Mouse (Mus musculus) forebrain, postnatal 0 days (tissue): Measurements from ENCODE around the gene Fcgr2b. TPM values are rescaled to one million over a fixed set of nuclear protein-coding genes. Genes with fewer than 3 reads are reported as not detected.

ENCODE experiments used
- ATAC-seq: fragments of 200-750 bp; cut with Nextera tagmentation; 2 replicates; pipeline ENCODE4 v1.8.0; 2017; ENCODE audit warnings: mild to moderate bottlenecking, moderate library complexity
- DNase-seq: peaks from one replicate; pipeline ENCODE4 v3.0.0-alpha.2; 2015
- H3K27ac ChIP-seq: fragments of 300-500 bp; sonication (generic); 2 replicates; pipeline ENCODE4 v1.5.1; 2014; ENCODE audit warnings: low read depth, mild to moderate bottlenecking, antibody characterized with exemption, low read length, moderate library complexity, mixed read lengths
- H3K27me3 ChIP-seq: fragments of 300-500 bp; sonication (generic); 2 replicates; pipeline ENCODE4 v1.6.1; 2014; ENCODE audit warnings: mild to moderate bottlenecking, low read length, mixed read lengths; ENCODE audit not compliant: insufficient read depth
- H3K36me3 ChIP-seq: fragments of 300-500 bp; sonication (generic); 2 replicates; pipeline ENCODE4 v1.6.1; 2014; ENCODE audit warnings: mild to moderate bottlenecking, moderate library complexity; ENCODE audit not compliant: insufficient read depth
- H3K4me1 ChIP-seq: fragments of 300-500 bp; sonication (generic); 2 replicates; pipeline ENCODE4 v1.6.1; 2014; ENCODE audit warnings: antibody characterized with exemption; ENCODE audit not compliant: insufficient read depth
- H3K4me2 ChIP-seq: fragments of 300-500 bp; sonication (generic); 2 replicates; pipeline ENCODE4 v1.6.1; 2014; ENCODE audit warnings: low read depth, mild to moderate bottlenecking, moderate library complexity
- H3K4me3 ChIP-seq: fragments of 300-500 bp; sonication (generic); 2 replicates; pipeline ENCODE4 v1.5.1; 2014; ENCODE audit warnings: low read depth, low read length, mixed read lengths
- H3K9ac ChIP-seq: fragments of 300-500 bp; sonication (generic); 2 replicates; pipeline ENCODE4 v1.6.1; 2014; ENCODE audit warnings: mild to moderate bottlenecking
- H3K9me3 ChIP-seq: fragments of 300-500 bp; sonication (generic); 2 replicates; pipeline ENCODE4 v1.6.1; 2016; ENCODE audit warnings: low read length
- CTCF ChIP-seq: sonication (generic); IDR thresholded peaks from 2 replicates; pipeline ENCODE4 v1.5.1; 2016; ENCODE audit warnings: antibody characterized with exemption, control low read depth, low read depth
- WGBS: fragments of 180-500 bp; shearing (Covaris S2); extraction: QIAGEN DNeasy Blood & Tissue Kit; methylation state at CpG from one replicate; pipeline ENCODE4 v1.1.7; 2014; 5-methylcytosine and 5-hydroxymethylcytosine counted together
- polyA plus RNA-seq: library from polyadenylated mRNA; unstranded; fragments of >200 nt; fragmentation: Nextera tagmentation; extraction: Ambion mirVana; gene quantifications from 2 replicates; pipeline ENCODE4 v1.2.1, GENCODE M21; 2015
- total RNA-seq: library from RNA; depleted of rRNA; stranded (reverse); fragments of >200 nt; gene quantifications from 2 replicates; pipeline ENCODE4 v1.2.3, GENCODE M21; 2014; rRNA removed

The Fcgr2b gene
- total RNA-seq: 2.2 and 2.3 TPM in 2 replicates
- 3.8 and 3.9 TPM in 2 replicates for polyA plus RNA-seq

DNA sequence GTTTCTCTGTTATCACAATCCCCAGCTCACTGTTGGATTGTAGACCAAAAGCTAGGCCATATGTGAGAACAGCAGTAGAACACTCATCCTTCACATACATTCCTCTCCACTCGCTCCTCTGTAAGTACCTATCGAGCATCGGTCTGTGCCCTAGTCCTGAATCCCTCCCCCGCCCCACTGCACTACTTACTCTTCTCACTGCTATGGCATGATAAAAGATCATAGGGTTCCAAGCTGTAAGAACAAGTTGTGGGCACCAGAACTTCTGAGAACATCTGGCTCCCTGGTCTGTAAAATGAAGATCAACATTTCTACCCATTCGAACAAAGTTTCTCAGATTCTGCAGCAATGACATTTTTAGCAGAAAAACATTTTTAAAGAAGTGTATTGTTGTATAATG, at the start of gene Fcgr2b:
Gene Fcgr2b, minus strand, starts transcription at position 101 of the 400 bp plus-strand sequence.
- Histone ChIP-seq H3K9me3 (no peaks in the 10 kb centered on the region), H3K27ac (no peak within 1 kb of the TSS), H3K36me3 (no peaks in the 10 kb centered on the region), H3K27me3 (no peaks in the 10 kb centered on the region), H3K4me1 (no peaks in the 10 kb centered on the region), H3K4me3 (no peak within 1 kb of the TSS), H3K4me2 (no peak within 1 kb of the TSS), H3K9ac (no peak within 1 kb of the TSS)
- DNase-seq: no peak
- no peak for TF ChIP-seq CTCF
- 92% methylated on average over 5 of the region's 5 CpGs for WGBS
- no peak for ATAC-seq

DNA sequence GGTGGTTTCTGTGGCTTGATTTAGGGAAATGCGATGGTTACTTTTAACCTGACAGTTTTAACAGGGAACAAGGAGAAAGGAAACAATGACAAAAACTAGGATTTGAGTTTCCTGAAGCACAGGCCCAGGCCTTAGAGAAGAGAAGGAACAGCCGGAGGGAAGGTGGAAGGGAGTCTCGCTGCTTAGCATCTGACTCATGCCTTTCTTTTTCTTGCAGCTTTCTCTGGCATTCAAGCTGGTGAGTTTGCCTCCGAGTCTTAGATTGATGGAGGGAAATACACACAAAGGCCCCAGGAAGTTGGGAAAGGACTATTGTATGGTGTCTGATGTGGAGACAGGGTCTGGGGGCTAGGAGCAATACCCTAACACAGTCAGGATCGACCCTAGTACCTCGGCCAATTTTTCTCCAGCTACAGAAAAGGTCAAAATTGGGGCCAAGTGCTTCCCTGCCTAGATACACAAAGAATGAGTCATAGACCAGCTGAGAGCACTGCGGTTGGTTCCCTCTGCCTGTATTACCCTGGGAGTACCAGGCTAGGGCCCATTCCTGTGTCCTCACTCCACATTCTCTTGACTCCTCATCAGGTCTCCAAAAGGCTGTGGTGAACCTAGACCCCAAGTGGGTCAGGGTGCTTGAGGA, 43.1 kb upstream of the Fcgr2b start:
- TF ChIP-seq CTCF: no peak
- no peak for ATAC-seq
- no peak overlapping the region for H3K9ac ChIP-seq
- no peak overlapping the region for H3K4me2 ChIP-seq
- H3K4me1 ChIP-seq: no peaks in the 10 kb centered on the region
- H3K9me3 ChIP-seq: no peaks in the 10 kb centered on the region
- no peaks in the 10 kb centered on the region for H3K36me3 ChIP-seq
- no peak overlapping the region for H3K27ac ChIP-seq
- WGBS: 80% methylated on average over 7 of the region's 7 CpGs
- no peaks in the 10 kb centered on the region for H3K27me3 ChIP-seq
- no peak for DNase-seq
- H3K4me3 ChIP-seq: no peak overlapping the region

DNA sequence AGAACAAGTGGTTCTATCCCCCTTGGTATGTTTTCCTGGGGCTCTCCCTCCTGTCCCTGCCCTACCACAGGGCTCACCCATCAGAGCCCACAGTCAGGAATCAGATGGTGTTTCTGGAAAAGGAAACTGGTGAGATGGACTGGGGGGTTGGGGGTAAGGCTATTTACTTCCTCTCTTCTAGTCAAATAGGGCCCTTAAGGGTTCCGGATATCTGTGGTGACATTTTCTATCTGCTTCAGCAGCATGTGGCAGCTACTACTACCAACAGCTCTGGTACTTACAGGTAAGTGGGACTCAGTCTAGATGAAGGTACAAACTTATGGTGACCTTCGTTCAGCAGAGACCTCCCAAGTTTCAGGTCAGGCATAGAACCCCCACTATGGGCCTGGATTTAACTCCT, 42.4 kb upstream of the Fcgr2b start, which contains the start of gene Fcgr4:
Gene Fcgr4, plus strand, starts transcription at position 184 of the 400 bp plus-strand sequence.
- no peak for DNase-seq
- no peak within 1 kb of the TSS for H3K4me3 ChIP-seq
- no peak for TF ChIP-seq CTCF
- no peaks in the 10 kb centered on the region for H3K36me3 ChIP-seq
- no peak within 1 kb of the TSS for H3K4me2 ChIP-seq
- H3K27me3 ChIP-seq: no peaks in the 10 kb centered on the region
- H3K9me3 ChIP-seq: no peaks in the 10 kb centered on the region
- no peak within 1 kb of the TSS for H3K9ac ChIP-seq
- no peaks in the 10 kb centered on the region for H3K4me1 ChIP-seq
- 86% methylated on average over 2 of the region's 2 CpGs for WGBS
- ATAC-seq: no peak
- H3K27ac ChIP-seq: no peak within 1 kb of the TSS

DNA sequence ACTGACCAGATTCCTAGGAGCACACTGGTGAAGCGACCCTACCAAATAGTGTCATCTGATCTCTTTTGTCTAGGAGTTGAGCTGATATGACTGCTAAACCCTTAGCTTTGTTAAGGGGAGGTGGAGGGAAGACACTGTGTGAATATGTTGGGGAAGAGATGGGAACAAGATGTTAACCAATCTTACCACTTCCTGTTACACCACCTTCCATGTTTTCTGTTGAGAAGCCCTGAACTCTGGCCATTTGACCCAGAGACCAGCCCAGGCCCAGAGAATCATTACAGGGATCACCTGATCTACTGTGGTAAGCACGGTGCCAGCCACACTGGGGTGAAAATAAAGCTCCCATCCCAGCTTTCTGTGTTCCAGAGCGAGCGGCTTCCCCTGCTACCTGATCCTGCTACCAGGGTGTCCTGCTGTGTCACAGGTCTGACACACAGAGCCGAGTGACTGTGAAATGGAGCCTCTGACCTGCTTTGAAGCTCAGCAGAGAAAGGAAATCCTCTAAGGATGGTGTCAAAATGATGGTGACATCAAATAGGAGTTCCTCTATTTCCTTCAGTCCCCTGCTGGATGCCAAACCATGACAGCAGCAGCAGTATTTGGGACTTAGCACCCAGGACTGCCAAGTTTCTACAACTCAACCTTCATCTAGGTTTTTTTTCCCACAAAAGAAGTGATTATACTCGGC, 41.3 kb upstream of the Fcgr2b start:
- H3K27ac ChIP-seq: no peak overlapping the region
- no peak overlapping the region for H3K9ac ChIP-seq
- ATAC-seq (no peak), DNase-seq (no peak)
- WGBS: 47% methylated on average over 6 of the region's 6 CpGs
- no peaks in the 10 kb centered on the region for H3K36me3 ChIP-seq
- H3K4me2 ChIP-seq: no peak overlapping the region
- no peak for TF ChIP-seq CTCF
- no peaks in the 10 kb centered on the region for H3K4me1 ChIP-seq
- no peak overlapping the region for H3K4me3 ChIP-seq
- no peaks in the 10 kb centered on the region for H3K9me3 ChIP-seq
- H3K27me3 ChIP-seq: no peaks in the 10 kb centered on the region

DNA sequence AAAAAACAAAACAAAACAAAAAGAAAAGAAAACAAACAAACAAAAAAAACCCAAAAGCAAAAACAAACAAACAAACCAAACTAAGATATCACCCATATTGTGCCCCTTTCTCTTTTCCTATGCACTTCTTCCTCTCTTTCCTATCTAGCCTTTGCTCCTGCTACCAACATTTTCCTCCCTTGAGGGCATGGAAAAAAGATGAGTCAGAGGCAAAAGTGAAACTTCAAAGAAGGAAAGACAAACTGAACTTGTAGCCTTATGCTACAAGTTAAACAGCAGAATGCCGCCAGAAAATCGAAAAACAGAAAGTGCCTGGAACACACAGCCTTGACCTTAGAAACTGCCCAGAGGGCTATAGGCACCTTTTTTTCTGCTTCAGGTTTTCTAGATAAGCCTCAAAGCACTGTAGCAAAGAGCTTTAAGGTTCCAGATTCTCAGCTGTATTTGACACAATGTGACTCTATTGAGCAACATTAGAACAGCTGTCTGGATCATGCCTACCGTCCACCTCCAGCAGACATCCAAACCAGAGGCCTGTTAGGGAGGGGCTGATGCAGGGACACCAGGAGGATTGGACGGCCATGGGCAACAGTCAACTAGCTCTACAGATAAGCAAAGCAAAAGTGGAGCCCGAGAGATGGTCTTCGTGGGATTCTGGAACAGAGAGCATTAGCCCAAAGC, 40.5 kb upstream of the Fcgr2b start:
- H3K9me3 ChIP-seq: no peaks in the 10 kb centered on the region
- no peak overlapping the region for H3K4me2 ChIP-seq
- no peak overlapping the region for H3K9ac ChIP-seq
- DNase-seq (no peak), ATAC-seq (no peak)
- H3K27ac ChIP-seq: no peak overlapping the region
- no peak overlapping the region for H3K4me3 ChIP-seq
- WGBS: 95% methylated on average over 6 of the region's 6 CpGs
- H3K4me1 ChIP-seq: no peaks in the 10 kb centered on the region
- TF ChIP-seq CTCF: no peak
- H3K36me3 ChIP-seq: no peaks in the 10 kb centered on the region
- H3K27me3 ChIP-seq: no peaks in the 10 kb centered on the region

DNA sequence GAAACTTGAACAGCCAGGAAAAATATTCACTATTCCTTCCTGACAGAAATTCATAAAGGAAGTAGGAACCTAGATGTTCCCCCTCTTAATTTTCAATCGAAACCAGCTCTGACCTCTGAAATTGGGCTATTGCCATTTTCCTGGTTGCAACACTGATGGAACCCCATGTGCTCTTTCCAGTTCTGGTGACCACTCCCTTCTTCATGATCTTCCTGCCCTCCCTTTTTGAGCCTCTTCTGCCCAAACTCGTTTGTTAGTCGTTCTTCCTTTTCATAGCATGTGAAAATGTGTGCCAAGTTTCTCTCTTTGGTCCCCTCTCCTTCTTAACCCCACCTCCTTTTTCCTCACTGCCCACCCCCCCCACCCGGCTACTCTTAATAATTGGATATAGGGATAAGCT, 35.4 kb upstream of the Fcgr2b start:
- H3K4me1 ChIP-seq: no peaks in the 10 kb centered on the region
- TF ChIP-seq CTCF: no peak
- no peak overlapping the region for H3K9ac ChIP-seq
- no peaks in the 10 kb centered on the region for H3K27me3 ChIP-seq
- H3K4me3 ChIP-seq: no peak overlapping the region
- DNase-seq (no peak), ATAC-seq (no peak)
- H3K9me3 ChIP-seq: no peaks in the 10 kb centered on the region
- no peaks in the 10 kb centered on the region for H3K36me3 ChIP-seq
- 77% methylated on average over 4 of the region's 4 CpGs for WGBS
- H3K4me2 ChIP-seq: no peak overlapping the region
- no peak overlapping the region for H3K27ac ChIP-seq

DNA sequence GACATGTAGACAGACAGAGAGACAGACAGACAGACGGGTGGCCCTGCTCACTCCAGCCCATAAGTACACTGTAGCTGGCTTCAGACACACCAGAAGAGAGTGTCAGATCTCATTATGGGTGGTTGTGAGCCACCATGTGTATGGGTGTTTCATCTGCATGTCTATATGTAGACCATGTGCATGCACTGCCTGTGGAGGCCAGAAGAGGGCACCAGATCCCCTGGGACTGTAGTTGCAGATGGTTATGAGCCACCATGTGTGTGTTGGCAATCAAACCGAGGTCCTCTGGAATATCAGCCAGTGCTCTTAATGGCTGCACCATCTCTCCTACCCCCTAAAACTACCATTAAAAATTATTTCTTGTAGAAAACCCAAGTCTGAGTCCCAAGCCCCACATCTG, 30.6 kb upstream of the Fcgr2b start:
- peak; percentile 23; the same call in 1 of the 2 replicates for TF ChIP-seq CTCF
- H3K4me1 ChIP-seq: no peaks in the 10 kb centered on the region
- 85% methylated on average over 2 of the region's 2 CpGs for WGBS
- H3K9me3 ChIP-seq: no peaks in the 10 kb centered on the region
- H3K36me3 ChIP-seq: no peaks in the 10 kb centered on the region
- DNase-seq (no peak), ATAC-seq (no peak)
- no peak overlapping the region for H3K9ac ChIP-seq
- H3K27ac ChIP-seq: no peak overlapping the region
- no peaks in the 10 kb centered on the region for H3K27me3 ChIP-seq
- H3K4me3 ChIP-seq: no peak overlapping the region
- H3K4me2 ChIP-seq: no peak overlapping the region
